ENCODE assay signal across 28 mouse cellular contexts in genomic region chr2:11965374-11965773, GRCm38 (mm10).
DNase-seq lines count a peak whose midpoint lies in the region; ATAC-seq and TF ChIP-seq lines count a peak whose summit lies in the region.
"Had no signal": no experiment of that assay in that cellular context is flagged by ENCODE, and none has a peak within 500 bp of the region (broad histone marks: within the 10 kb centered on the region; RNA-seq: fewer than 3 reads in every experiment).

No protein-coding gene starts in this region.

- no peak overlapping the region for H3K4me3 ChIP-seq in hindbrain, embryonic 14.5 days (replicated peaks; ENCODE audit: low read length)
- H3K4me3 ChIP-seq in hindbrain, embryonic 13.5 days, result no peak overlapping the region
- H3K4me3 ChIP-seq in limb, embryonic 10.5 days, result no peak overlapping the region
- H3K4me3 ChIP-seq in heart, adult 2 months, result no peak overlapping the region
- H3K4me3 ChIP-seq: forebrain, embryonic 15.5 days; heart, embryonic 12.5 days; hindbrain, embryonic 12.5 days; kidney, embryonic 15.5 days; liver, embryonic 15.5 days; lung, embryonic 15.5 days; megakaryocyte, embryonic 14.5 days had no signal

- no peaks in the 10 kb centered on the region for H3K36me3 ChIP-seq in hindbrain, embryonic 14.5 days (replicated peaks; ENCODE audit: control insufficient read depth, insufficient read depth)
- H3K36me3 ChIP-seq in hindbrain, embryonic 13.5 days, result no peaks in the 10 kb centered on the region
- no peaks in the 10 kb centered on the region for H3K36me3 ChIP-seq in limb, embryonic 10.5 days
- H3K36me3 ChIP-seq in heart, adult 2 months (ENCODE audit: control insufficient read depth, insufficient read depth, low read length), result no peaks in the 10 kb centered on the region
- H3K36me3 ChIP-seq: forebrain, embryonic 15.5 days; heart, embryonic 12.5 days; hindbrain, embryonic 12.5 days; kidney, embryonic 15.5 days; liver, embryonic 15.5 days; lung, embryonic 15.5 days had no signal

- H3K27me3 ChIP-seq in hindbrain, embryonic 14.5 days (ENCODE audit: control insufficient read depth, insufficient read depth, low read length), result no peaks in the 10 kb centered on the region
- H3K27me3 ChIP-seq in hindbrain, embryonic 13.5 days, result no peaks in the 10 kb centered on the region
- no peaks in the 10 kb centered on the region; the same call in 1 of the 2 replicates for H3K27me3 ChIP-seq in limb, embryonic 10.5 days (ENCODE audit: low read depth, poor library complexity, severe bottlenecking)
- H3K27me3 ChIP-seq in heart, adult 2 months (ENCODE audit: control insufficient read depth, insufficient read depth, low read length), result no peaks in the 10 kb centered on the region
- H3K27me3 ChIP-seq: forebrain, embryonic 15.5 days; heart, embryonic 12.5 days; hindbrain, embryonic 12.5 days; kidney, embryonic 15.5 days; liver, embryonic 15.5 days; lung, embryonic 15.5 days; megakaryocyte, embryonic 14.5 days; Patski had no signal

- ATAC-seq in hindbrain, embryonic 14.5 days (ENCODE audit: low FRiP score), result peak; percentile 25; the same call in 1 of the 2 replicates
- no peak for ATAC-seq in hindbrain, embryonic 13.5 days (ENCODE audit: low FRiP score)
- ATAC-seq: forebrain, embryonic 15.5 days; intestine, embryonic 16.5 days; Patski had no signal

- intact Hi-C loops in heart, adult 2 months (cut with DNase I), result no loop called here

- no peak overlapping the region for H3K4me2 ChIP-seq in hindbrain, embryonic 14.5 days (replicated peaks)
- no peak overlapping the region for H3K4me2 ChIP-seq in hindbrain, embryonic 13.5 days
- H3K4me2 ChIP-seq: forebrain, embryonic 15.5 days; heart, embryonic 12.5 days; hindbrain, embryonic 12.5 days; kidney, embryonic 15.5 days; liver, embryonic 15.5 days; lung, embryonic 15.5 days had no signal

- H3K9ac ChIP-seq in hindbrain, embryonic 14.5 days, result no peak overlapping the region
- no peak overlapping the region for H3K9ac ChIP-seq in hindbrain, embryonic 13.5 days
- no peak overlapping the region for H3K9ac ChIP-seq in heart, adult 2 months (ENCODE audit: low read depth, low read length)
- H3K9ac ChIP-seq: forebrain, embryonic 15.5 days; heart, embryonic 12.5 days; hindbrain, embryonic 12.5 days; kidney, embryonic 15.5 days; liver, embryonic 15.5 days; lung, embryonic 15.5 days had no signal

- TF ChIP-seq EP300 in heart, adult 2 months (IDR thresholded peaks at IDR 0.05; ENCODE audit: insufficient read depth, low read depth, low read length), result no peak

- H3K4me1 ChIP-seq in hindbrain, embryonic 14.5 days (replicated peaks; ENCODE audit: control insufficient read depth, insufficient read depth, low read length), result no peaks in the 10 kb centered on the region
- no peaks in the 10 kb centered on the region for H3K4me1 ChIP-seq in hindbrain, embryonic 13.5 days (replicated peaks)
- peaks cover 7% of the 10 kb centered on the region for H3K4me1 ChIP-seq in limb, embryonic 10.5 days
- H3K4me1 ChIP-seq in heart, adult 2 months (ENCODE audit: control insufficient read depth, insufficient read depth, low read length), result no peaks in the 10 kb centered on the region
- H3K4me1 ChIP-seq: forebrain, embryonic 15.5 days; heart, embryonic 12.5 days; hindbrain, embryonic 12.5 days; kidney, embryonic 15.5 days; liver, embryonic 15.5 days; lung, embryonic 15.5 days; megakaryocyte, embryonic 14.5 days had no signal

- no peak overlapping the region for H3K27ac ChIP-seq in hindbrain, embryonic 14.5 days
- H3K27ac ChIP-seq in hindbrain, embryonic 13.5 days, result no peak overlapping the region
- H3K27ac ChIP-seq in limb, embryonic 10.5 days, result no peak overlapping the region
- no peak overlapping the region for H3K27ac ChIP-seq in heart, adult 2 months
- H3K27ac ChIP-seq: forebrain, embryonic 15.5 days; hindbrain, embryonic 12.5 days; kidney, embryonic 15.5 days; liver, embryonic 15.5 days; lung, embryonic 15.5 days had no signal

- TF ChIP-seq POLR2A in heart, adult 2 months (IDR thresholded peaks at IDR 0.05; ENCODE audit: insufficient read depth, low read depth, low read length), result no peak

- no peaks in the 10 kb centered on the region for H3K79me2 ChIP-seq in heart, adult 2 months (replicated peaks; ENCODE audit: control insufficient read depth, insufficient read depth, low read length)

- DNase-seq in hindbrain, embryonic 14.5 days (ENCODE audit: low spot score), result no peak
- peak; percentile 6 for DNase-seq in embryo, embryonic 9.5 days (ENCODE audit: extremely low spot score)
- peak; percentile 40 for DNase-seq in limb, embryonic 10.5 days (ENCODE audit: low spot score)
- DNase-seq in urinary bladder, adult 2 months (ENCODE audit: low spot score), result no peak
- no peak for DNase-seq in thymus, postnatal 0 days (ENCODE audit: low spot score)
- no peak for DNase-seq in heart, adult 2 months
- DNase-seq: adrenal gland, adult 2 months; cerebellum, adult 11 months; cerebellum, adult 9-11 months; gastrocnemius, postnatal 14 days; heart, adult 11 months; heart, postnatal 10 days; layer of hippocampus, postnatal 36 days; liver; lung, postnatal 36 days; midbrain, embryonic 14.5 days; right cerebral cortex, postnatal 14 days; thymus, postnatal 14 days had no signal

- H3K9me3 ChIP-seq in hindbrain, embryonic 14.5 days (ENCODE audit: control insufficient read depth, low read length), result no peaks in the 10 kb centered on the region
- H3K9me3 ChIP-seq in hindbrain, embryonic 13.5 days, result no peaks in the 10 kb centered on the region
- no peaks in the 10 kb centered on the region for H3K9me3 ChIP-seq in limb, embryonic 10.5 days (replicated peaks)
- H3K9me3 ChIP-seq: forebrain, embryonic 15.5 days; heart, embryonic 12.5 days; hindbrain, embryonic 12.5 days; kidney, embryonic 15.5 days; liver, embryonic 15.5 days; lung, embryonic 15.5 days; megakaryocyte, embryonic 14.5 days had no signal

- no peak for TF ChIP-seq CTCF in heart, adult 2 months (IDR thresholded peaks at IDR 0.05)

- 70% methylated on average over 3 of the region's 3 CpGs for WGBS in hindbrain, embryonic 14.5 days
- WGBS in hindbrain, embryonic 13.5 days, result 75% methylated on average over 3 of the region's 3 CpGs
- WGBS in limb, embryonic 10.5 days, result 8% methylated on average over 3 of the region's 3 CpGs
- 64% methylated on average over 3 of the region's 3 CpGs for WGBS in heart, adult 2 months

Comparison
In these comparisons a context has a peak if more than half of its experiments do, and no peak if none do; other contexts are left out.
1. DNase-seq: peak in embryo, embryonic 9.5 days (single experiment) and limb, embryonic 10.5 days (single experiment); none in hindbrain, embryonic 14.5 days (single experiment), urinary bladder, adult 2 months (single experiment), thymus, postnatal 0 days (single experiment) and heart, adult 2 months (0 of 2).